Mouse (Mus musculus): ENCODE measurements around the gene Vcam1. TPM values are rescaled to one million over a fixed set of nuclear protein-coding genes. Genes with fewer than 3 reads are reported as not detected.

Vcam1 gene
- 33.1 and 55.1 TPM in 2 replicates for polyA plus RNA-seq (2016; fragmentation: Nextera tagmentation; extraction: Ambion mirVana)

GRCm38 (mm10) chr3:116129259-116129738 lies at the start of gene Vcam1:
Gene Vcam1 (minus strand): TSS chr3:116129688.
- peak within 1 kb of the TSS; percentile 45 for H3K4me3 ChIP-seq
- H3K36me3 ChIP-seq, result 0 out of 2 replicates have a peak, but pooled peaks cover 2% of the 10 kb centered on the region
- H3K9me3 ChIP-seq, result no peaks in the 10 kb centered on the region
- DNase-seq (ENCODE audit: low spot score), result peak; percentile 74
- 5% methylated on average over 9 of the region's 9 CpGs for WGBS
- peaks cover 45% of the 10 kb centered on the region for H3K4me1 ChIP-seq (replicated peaks)
- H3K27ac ChIP-seq, result peak within 1 kb of the TSS; percentile 79
- no peaks in the 10 kb centered on the region for H3K27me3 ChIP-seq (ENCODE audit: insufficient read depth, poor library complexity, severe bottlenecking)

- H3K27me3 ChIP-seq (ENCODE audit: insufficient read depth, poor library complexity, severe bottlenecking), result no peaks in the 10 kb centered on the region
- H3K4me3 ChIP-seq, result no peak overlapping the region
- no peak overlapping the region for H3K27ac ChIP-seq
- no peaks in the 10 kb centered on the region for H3K9me3 ChIP-seq
- DNase-seq (ENCODE audit: low spot score), result no peak
- 87% methylated on average over 6 of the region's 6 CpGs for WGBS
- H3K36me3 ChIP-seq, result no peaks in the 10 kb centered on the region
- no peaks in the 10 kb centered on the region for H3K4me1 ChIP-seq (replicated peaks)
Observed at GRCm38 (mm10) chr3:116175106-116175505, 45.6 kb upstream of the Vcam1 start.

GRCm38 (mm10) chr3:116171461-116171860 lies 42.0 kb upstream of the Vcam1 start:
- DNase-seq (ENCODE audit: low spot score), result no peak
- WGBS, result 87% methylated on average over 5 of the region's 5 CpGs
- H3K36me3 ChIP-seq, result no peaks in the 10 kb centered on the region
- H3K4me1 ChIP-seq (replicated peaks), result no peaks in the 10 kb centered on the region
- H3K27me3 ChIP-seq (ENCODE audit: insufficient read depth, poor library complexity, severe bottlenecking), result no peaks in the 10 kb centered on the region
- H3K9me3 ChIP-seq, result no peaks in the 10 kb centered on the region
- no peak overlapping the region for H3K4me3 ChIP-seq
- H3K27ac ChIP-seq, result no peak overlapping the region

GRCm38 (mm10) chr3:116168056-116168455 lies 38.6 kb upstream of the Vcam1 start:
- H3K27me3 ChIP-seq (ENCODE audit: insufficient read depth, poor library complexity, severe bottlenecking), result no peaks in the 10 kb centered on the region
- H3K4me1 ChIP-seq (replicated peaks), result no peaks in the 10 kb centered on the region
- DNase-seq (ENCODE audit: low spot score), result no peak
- no peaks in the 10 kb centered on the region for H3K36me3 ChIP-seq
- H3K9me3 ChIP-seq, result no peaks in the 10 kb centered on the region
- no peak overlapping the region for H3K27ac ChIP-seq
- H3K4me3 ChIP-seq, result no peak overlapping the region
- WGBS, result 94% methylated on average over 2 of the region's 2 CpGs

GRCm38 (mm10) chr3:116166296-116166695 lies 36.8 kb upstream of the Vcam1 start:
- Histone ChIP-seq H3K27me3 (ENCODE audit: insufficient read depth, poor library complexity, severe bottlenecking) (no peaks in the 10 kb centered on the region), H3K4me3 (no peak overlapping the region), H3K4me1 (replicated peaks) (no peaks in the 10 kb centered on the region), H3K9me3 (no peaks in the 10 kb centered on the region), H3K36me3 (no peaks in the 10 kb centered on the region), H3K27ac (no peak overlapping the region)
- WGBS, result 86% methylated on average over 8 of the region's 8 CpGs
- no peak for DNase-seq (ENCODE audit: low spot score)

- Histone ChIP-seq H3K36me3 (no peaks in the 10 kb centered on the region), H3K4me1 (replicated peaks) (no peaks in the 10 kb centered on the region), H3K4me3 (no peak overlapping the region), H3K27me3 (ENCODE audit: insufficient read depth, poor library complexity, severe bottlenecking) (no peaks in the 10 kb centered on the region), H3K9me3 (no peaks in the 10 kb centered on the region), H3K27ac (no peak overlapping the region)
- no peak for DNase-seq (ENCODE audit: low spot score)
- WGBS, result 92% methylated on average over 1 of the region's 1 CpGs
Observed at GRCm38 (mm10) chr3:116165030-116165429, 35.5 kb upstream of the Vcam1 start.

GRCm38 (mm10) chr3:116163517-116163916 lies 34.0 kb upstream of the Vcam1 start:
- H3K27me3 ChIP-seq (ENCODE audit: insufficient read depth, poor library complexity, severe bottlenecking), result no peaks in the 10 kb centered on the region
- no peaks in the 10 kb centered on the region for H3K4me1 ChIP-seq (replicated peaks)
- H3K4me3 ChIP-seq, result no peak overlapping the region
- DNase-seq (ENCODE audit: low spot score), result no peak
- H3K36me3 ChIP-seq, result no peaks in the 10 kb centered on the region
- H3K9me3 ChIP-seq, result no peaks in the 10 kb centered on the region
- no peak overlapping the region for H3K27ac ChIP-seq
- WGBS, result 87% methylated on average over 5 of the region's 5 CpGs

- H3K9me3 ChIP-seq, result no peaks in the 10 kb centered on the region
- no peak overlapping the region for H3K4me3 ChIP-seq
- no peaks in the 10 kb centered on the region for H3K27me3 ChIP-seq (ENCODE audit: insufficient read depth, poor library complexity, severe bottlenecking)
- no peaks in the 10 kb centered on the region for H3K4me1 ChIP-seq (replicated peaks)
- H3K36me3 ChIP-seq, result no peaks in the 10 kb centered on the region
- no peak for DNase-seq (ENCODE audit: low spot score)
- H3K27ac ChIP-seq, result no peak overlapping the region
- WGBS, result 85% methylated on average over 9 of the region's 9 CpGs
Observed at GRCm38 (mm10) chr3:116162097-116162666, 32.7 kb upstream of the Vcam1 start.

- 93% methylated on average over 5 of the region's 5 CpGs for WGBS
- Histone ChIP-seq H3K27me3 (ENCODE audit: insufficient read depth, poor library complexity, severe bottlenecking) (no peaks in the 10 kb centered on the region), H3K27ac (no peak overlapping the region), H3K9me3 (no peaks in the 10 kb centered on the region), H3K4me3 (no peak overlapping the region), H3K4me1 (replicated peaks) (no peaks in the 10 kb centered on the region), H3K36me3 (no peaks in the 10 kb centered on the region)
- no peak for DNase-seq (ENCODE audit: low spot score)
Observed at GRCm38 (mm10) chr3:116159376-116159775, 29.9 kb upstream of the Vcam1 start.

GRCm38 (mm10) chr3:116157447-116157990 lies 28.0 kb upstream of the Vcam1 start:
- Histone ChIP-seq H3K27me3 (ENCODE audit: insufficient read depth, poor library complexity, severe bottlenecking) (no peaks in the 10 kb centered on the region), H3K36me3 (no peaks in the 10 kb centered on the region), H3K9me3 (no peaks in the 10 kb centered on the region), H3K4me1 (replicated peaks) (no peaks in the 10 kb centered on the region), H3K4me3 (no peak overlapping the region), H3K27ac (no peak overlapping the region)
- DNase-seq (ENCODE audit: low spot score), result no peak
- WGBS, result 75% methylated on average over 13 of the region's 13 CpGs

GRCm38 (mm10) chr3:116150056-116150632 lies 20.7 kb upstream of the Vcam1 start:
- no peaks in the 10 kb centered on the region for H3K36me3 ChIP-seq
- H3K27me3 ChIP-seq (ENCODE audit: insufficient read depth, poor library complexity, severe bottlenecking), result no peaks in the 10 kb centered on the region
- no peak overlapping the region for H3K4me3 ChIP-seq
- WGBS, result 84% methylated on average over 13 of the region's 13 CpGs
- H3K27ac ChIP-seq, result no peak overlapping the region
- H3K9me3 ChIP-seq, result no peaks in the 10 kb centered on the region
- H3K4me1 ChIP-seq (replicated peaks), result peaks cover 10% of the 10 kb centered on the region
- DNase-seq (ENCODE audit: low spot score), result no peak

GRCm38 (mm10) chr3:116149096-116149495 lies 19.6 kb upstream of the Vcam1 start:
- 73% methylated on average over 4 of the region's 4 CpGs for WGBS
- no peaks in the 10 kb centered on the region for H3K27me3 ChIP-seq (ENCODE audit: insufficient read depth, poor library complexity, severe bottlenecking)
- H3K4me1 ChIP-seq (replicated peaks), result peaks cover 10% of the 10 kb centered on the region
- H3K4me3 ChIP-seq, result no peak overlapping the region
- no peak for DNase-seq (ENCODE audit: low spot score)
- H3K36me3 ChIP-seq, result no peaks in the 10 kb centered on the region
- H3K9me3 ChIP-seq, result no peaks in the 10 kb centered on the region
- H3K27ac ChIP-seq, result no peak overlapping the region

GRCm38 (mm10) chr3:116148676-116149075 lies 19.2 kb upstream of the Vcam1 start:
- no peaks in the 10 kb centered on the region for H3K36me3 ChIP-seq
- H3K4me3 ChIP-seq, result no peak overlapping the region
- H3K27ac ChIP-seq, result no peak overlapping the region
- H3K9me3 ChIP-seq, result no peaks in the 10 kb centered on the region
- no peak for DNase-seq (ENCODE audit: low spot score)
- WGBS, result 78% methylated on average over 9 of the region's 9 CpGs
- H3K27me3 ChIP-seq (ENCODE audit: insufficient read depth, poor library complexity, severe bottlenecking), result no peaks in the 10 kb centered on the region
- peaks cover 10% of the 10 kb centered on the region for H3K4me1 ChIP-seq (replicated peaks)
